Mouse (Mus musculus) hindbrain, embryonic 11.5 days (tissue): Measurements from ENCODE around the gene Zfp974. TPM values are rescaled to one million over a fixed set of nuclear protein-coding genes. Genes with fewer than 3 reads are reported as not detected.
"Not testable (repeated sequence)": the region's sequence is repeated elsewhere in the genome, so short reads cannot be mapped to it uniquely, and the experiment has no call there.

Experiments used
- ATAC-seq: fragments of 200-750 bp; cut with Nextera tagmentation; 2 replicates; pipeline ENCODE4 v1.8.0; 2017; ENCODE audit warnings: mild to moderate bottlenecking, moderate TSS enrichment, moderate library complexity; ENCODE audit not compliant: low FRiP score
- DNase-seq: peaks from one replicate; pipeline ENCODE4 v3.0.0-alpha.2; 2015; ENCODE audit warnings: low spot score
- H3K27ac ChIP-seq: fragments of 300-500 bp; sonication (generic); 2 replicates; pipeline ENCODE4 v1.5.1; 2014; ENCODE audit warnings: mild to moderate bottlenecking, low read depth, low read length
- H3K27me3 ChIP-seq: fragments of 300-500 bp; sonication (generic); 2 replicates; pipeline ENCODE4 v1.6.1; 2014; ENCODE audit warnings: mild to moderate bottlenecking, low read length, moderate library complexity, mixed read lengths; ENCODE audit not compliant: control insufficient read depth, insufficient read depth
- H3K36me3 ChIP-seq: fragments of 300-500 bp; sonication (generic); 2 replicates; pipeline ENCODE4 v1.6.1; 2014; ENCODE audit warnings: mild to moderate bottlenecking, low read length, moderate library complexity, mixed read lengths; ENCODE audit not compliant: control insufficient read depth, insufficient read depth
- H3K4me1 ChIP-seq: fragments of 300-500 bp; sonication (generic); replicated peaks from 2 replicates; pipeline ENCODE4 v1.6.1; 2014; ENCODE audit warnings: low read length, mixed read lengths; ENCODE audit not compliant: control insufficient read depth, insufficient read depth
- H3K4me2 ChIP-seq: fragments of 300-500 bp; sonication (generic); replicated peaks from 2 replicates; pipeline ENCODE4 v1.6.1; 2014; ENCODE audit warnings: mild to moderate bottlenecking, low read depth, low read length
- H3K4me3 ChIP-seq: fragments of 300-500 bp; sonication (generic); 2 replicates; pipeline ENCODE4 v1.5.1; 2014; ENCODE audit warnings: low read depth, low read length
- H3K9ac ChIP-seq: fragments of 300-500 bp; sonication (generic); 2 replicates; pipeline ENCODE4 v1.6.1; 2014; ENCODE audit warnings: low read depth, low read length
- H3K9me3 ChIP-seq: fragments of 300-500 bp; sonication (generic); 2 replicates; pipeline ENCODE4 v1.6.1; 2016; ENCODE audit warnings: low read length; ENCODE audit not compliant: control insufficient read depth
- WGBS: fragments of 180-500 bp; shearing (Covaris S2); extraction: QIAGEN DNeasy Blood & Tissue Kit; methylation state at CpG from one replicate; pipeline ENCODE4 v1.1.7; 2014; 5-methylcytosine and 5-hydroxymethylcytosine counted together
- polyA plus RNA-seq: library from polyadenylated mRNA; unstranded; fragments of >200 nt; fragmentation: Nextera tagmentation; extraction: Ambion mirVana; gene quantifications from 2 replicates; pipeline ENCODE4 v1.2.1, GENCODE M21; 2014

Gene Zfp974
- 15.2 and 15.8 TPM in 2 replicates for polyA plus RNA-seq

GRCm38 (mm10) chr7:27928818-27929695 lies at the start of gene Zfp974:
TSS of gene Zfp974 (minus strand) at chr7:27929460.
- DNase-seq = peak; percentile 83
- H3K27me3 ChIP-seq = no peaks in the 10 kb centered on the region
- no peaks in the 10 kb centered on the region for H3K9me3 ChIP-seq
- H3K27ac ChIP-seq = no peak within 1 kb of the TSS
- 4% methylated on average over 40 of the region's 40 CpGs for WGBS
- peak within 1 kb of the TSS; percentile 70 for H3K4me3 ChIP-seq
- no peaks in the 10 kb centered on the region for H3K36me3 ChIP-seq
- peak within 1 kb of the TSS; percentile 83 for H3K4me2 ChIP-seq
- H3K9ac ChIP-seq = peak within 1 kb of the TSS; percentile 76
- peak; percentile 87 for ATAC-seq
- no peaks in the 10 kb centered on the region; the same call in 1 of the 2 replicates for H3K4me1 ChIP-seq

DNA sequence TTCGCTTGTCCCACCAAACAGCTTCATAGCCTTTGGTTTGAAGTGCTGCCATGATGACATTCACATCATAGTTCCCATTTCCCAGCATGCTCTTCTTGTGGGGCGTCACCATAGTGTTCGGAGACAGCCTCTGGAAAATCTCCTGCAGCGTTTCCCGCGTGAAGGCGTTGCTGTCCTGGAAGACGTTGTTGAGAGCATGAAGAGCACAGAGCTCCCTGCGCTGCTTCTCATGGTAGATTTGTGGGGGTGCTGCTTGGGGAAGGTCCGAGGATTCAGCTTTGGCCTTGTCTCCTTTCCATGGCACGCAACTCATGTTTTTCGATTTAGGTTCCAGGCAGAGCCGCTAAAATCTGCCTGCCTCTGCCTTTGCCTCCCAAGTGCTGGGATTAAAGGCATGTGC lies 20.2 kb upstream of the Zfp974 start:
- not testable (repeated sequence) for DNase-seq, H3K27me3 ChIP-seq, H3K4me1 ChIP-seq, H3K4me2 ChIP-seq, H3K9ac ChIP-seq, H3K4me3 ChIP-seq, H3K9me3 ChIP-seq, H3K36me3 ChIP-seq, H3K27ac ChIP-seq, ATAC-seq
- 93% methylated on average over 13 of the region's 13 CpGs for WGBS

DNA sequence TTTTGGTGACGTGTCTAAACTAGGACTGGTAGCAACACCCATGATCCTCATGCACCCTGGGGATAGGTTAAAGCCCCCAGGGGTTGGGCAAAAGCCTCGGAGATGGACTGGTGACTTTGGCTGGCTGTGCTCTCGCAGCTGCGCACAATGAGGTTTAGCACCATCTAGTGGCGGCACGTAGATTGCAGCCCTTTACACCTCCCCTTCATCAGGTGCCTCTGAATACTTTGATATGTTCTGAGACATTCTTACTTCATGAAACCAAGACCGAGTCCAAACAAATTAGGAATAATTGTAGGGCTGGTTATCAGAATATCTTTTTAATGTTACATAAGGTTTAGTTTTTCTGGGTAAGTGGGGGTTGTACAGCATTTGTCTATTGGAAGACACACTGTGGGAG lies 12.6 kb upstream of the Zfp974 start:
- 46% methylated on average over 5 of the region's 7 CpGs for WGBS
- H3K4me2 ChIP-seq = not testable (repeated sequence)

GRCm38 (mm10) chr7:27933800-27934158 lies 4.5 kb upstream of the Zfp974 start:
- WGBS = 22% methylated on average over 1 of the region's 9 CpGs
- H3K4me3 ChIP-seq, ATAC-seq: not testable (repeated sequence)

More for the DNA sequence above, 12.6 kb upstream of the Zfp974 start:
- not testable (repeated sequence) for H3K9me3 ChIP-seq, H3K9ac ChIP-seq, H3K27ac ChIP-seq, H3K36me3 ChIP-seq, ATAC-seq, H3K27me3 ChIP-seq, H3K4me3 ChIP-seq, H3K4me1 ChIP-seq
- peak; percentile 15 for DNase-seq

DNA sequence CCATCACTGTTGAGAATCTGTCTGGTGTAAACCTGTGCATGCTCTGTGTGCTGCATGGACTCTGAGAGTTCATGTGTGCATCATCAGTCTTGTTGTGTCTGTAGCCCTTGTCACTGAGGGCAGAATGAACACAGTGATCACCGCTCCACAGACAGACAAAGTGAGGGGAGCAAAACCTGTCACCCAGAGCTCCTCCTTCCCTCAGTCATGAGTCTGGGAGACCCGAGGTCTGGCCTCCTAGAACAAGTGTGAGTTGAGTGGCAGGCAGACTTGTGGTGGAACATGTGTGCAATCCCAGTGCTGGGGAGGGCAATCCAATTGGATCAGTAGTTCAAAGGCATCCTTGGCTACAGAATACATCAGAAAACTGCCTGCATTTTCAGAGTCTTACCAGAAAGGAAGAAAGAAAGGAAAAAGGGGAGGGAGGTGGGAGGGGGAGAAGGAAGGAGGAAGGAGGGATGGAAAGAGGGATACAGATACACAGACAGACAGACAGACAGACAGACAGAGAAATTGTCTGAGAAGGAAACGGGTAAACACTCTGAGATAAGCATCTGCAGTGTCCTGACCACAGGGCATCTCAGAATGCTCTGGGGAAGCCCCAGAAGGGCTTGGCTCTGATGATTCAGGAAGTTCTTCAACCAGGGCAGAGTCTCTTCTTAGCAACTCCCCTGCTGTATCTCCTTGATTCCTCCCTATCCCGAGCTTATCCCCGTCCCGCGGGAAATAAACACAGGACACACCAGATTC lies 4.0 kb upstream of the Zfp974 start:
- ATAC-seq = no peak
- peak; percentile 22 for DNase-seq
- no peak overlapping the region for H3K4me3 ChIP-seq
- H3K4me1 ChIP-seq = no peaks in the 10 kb centered on the region; the same call in 1 of the 2 replicates
- no peak overlapping the region for H3K9ac ChIP-seq
- H3K4me2 ChIP-seq = no peak overlapping the region
- no peaks in the 10 kb centered on the region for H3K36me3 ChIP-seq
- H3K27me3 ChIP-seq = no peaks in the 10 kb centered on the region
- no peaks in the 10 kb centered on the region for H3K9me3 ChIP-seq
- H3K27ac ChIP-seq = no peak overlapping the region
- WGBS = 24% methylated on average over 7 of the region's 7 CpGs

More at GRCm38 (mm10) chr7:27933800-27934158, 4.5 kb upstream of the Zfp974 start:
- not testable (repeated sequence) for DNase-seq, H3K4me1 ChIP-seq, H3K4me2 ChIP-seq, H3K27me3 ChIP-seq, H3K9ac ChIP-seq, H3K27ac ChIP-seq, H3K9me3 ChIP-seq, H3K36me3 ChIP-seq

- H3K27ac ChIP-seq, DNase-seq, H3K4me2 ChIP-seq, H3K9ac ChIP-seq, H3K27me3 ChIP-seq, ATAC-seq, H3K4me1 ChIP-seq, H3K9me3 ChIP-seq, H3K4me3 ChIP-seq, H3K36me3 ChIP-seq: not testable (repeated sequence)
- WGBS = 40% methylated on average over 4 of the region's 4 CpGs
Observed at GRCm38 (mm10) chr7:27927041-27927440, 2.2 kb downstream of the Zfp974 start.

DNA sequence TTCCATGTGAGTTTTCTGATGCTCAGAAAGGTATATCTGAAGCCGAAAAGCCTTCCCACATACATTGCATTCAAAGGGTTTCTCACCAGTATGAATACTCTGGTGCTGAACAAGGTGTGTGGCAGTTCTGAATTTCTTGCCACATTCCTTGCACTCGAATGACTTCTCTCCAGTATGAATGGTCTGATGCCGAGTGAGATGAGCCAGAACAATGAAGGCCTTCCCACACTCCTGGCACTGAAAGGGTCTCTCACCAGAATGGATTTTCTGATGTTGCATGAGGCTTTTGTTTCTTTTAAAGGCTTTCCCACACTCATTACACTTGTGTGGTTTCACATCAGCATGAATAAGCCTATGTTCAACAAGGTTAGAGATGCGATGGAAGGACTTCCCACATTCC lies 18.3 kb downstream of the Zfp974 start:
- ATAC-seq, H3K4me3 ChIP-seq, H3K4me1 ChIP-seq, DNase-seq, H3K4me2 ChIP-seq, H3K9ac ChIP-seq, H3K36me3 ChIP-seq, H3K27me3 ChIP-seq, H3K9me3 ChIP-seq, H3K27ac ChIP-seq: not testable (repeated sequence)
- 71% methylated on average over 3 of the region's 4 CpGs for WGBS

GRCm38 (mm10) chr7:27905061-27905848 lies 24.0 kb downstream of the Zfp974 start:
- ATAC-seq (no peak), DNase-seq (no peak)
- H3K27ac ChIP-seq = no peak overlapping the region
- no peaks in the 10 kb centered on the region; the same call in 1 of the 2 replicates for H3K9me3 ChIP-seq
- 78% methylated on average over 11 of the region's 11 CpGs for WGBS
- no peaks in the 10 kb centered on the region for H3K4me1 ChIP-seq
- 0 out of 2 replicates have a peak, but pooled peaks cover 3% of the 10 kb centered on the region for H3K36me3 ChIP-seq
- H3K27me3 ChIP-seq = no peaks in the 10 kb centered on the region
- H3K9ac ChIP-seq = no peak overlapping the region
- H3K4me3 ChIP-seq = no peak overlapping the region
- no peak overlapping the region for H3K4me2 ChIP-seq
